Mouse (Mus musculus) erythroblast, adult 5-6 weeks (primary cell): ENCODE data around the gene Fbxw7. TPM values are rescaled to one million over a fixed set of nuclear protein-coding genes. Genes with fewer than 3 reads are reported as not detected.

Experiments used
- ATAC-seq: replicated peaks from 2 replicates; pipeline ENCODE4 v1.8.0; 2016; ENCODE audit warnings: moderate number of reproducible peaks, mild to moderate bottlenecking, moderate TSS enrichment, inconsistent platforms; ENCODE audit not compliant: poor library complexity, low FRiP score, severe bottlenecking
- total RNA-seq, 2 experiments: library from RNA; stranded (forward) in 1 of 2; stranded (reverse) in 1 of 2; fragments of 150-400 nt in 1 of 2; fragments of 200-764, 138-1000 nt in 1 of 2; gene quantifications; 2 replicates each; pipeline versions ENCODE4 v1.2.3 to v1.2.4; 2015 to 2017; ENCODE audit warnings: low replicate concordance in 2 of 2

Gene Fbxw7
- 0.77 and 4.8 TPM in 2 replicates for total RNA-seq (2015; ENCODE audit: low replicate concordance)
- 7.5 and 8.4 TPM in 2 replicates for total RNA-seq (2017; ENCODE audit: low replicate concordance)

DNA sequence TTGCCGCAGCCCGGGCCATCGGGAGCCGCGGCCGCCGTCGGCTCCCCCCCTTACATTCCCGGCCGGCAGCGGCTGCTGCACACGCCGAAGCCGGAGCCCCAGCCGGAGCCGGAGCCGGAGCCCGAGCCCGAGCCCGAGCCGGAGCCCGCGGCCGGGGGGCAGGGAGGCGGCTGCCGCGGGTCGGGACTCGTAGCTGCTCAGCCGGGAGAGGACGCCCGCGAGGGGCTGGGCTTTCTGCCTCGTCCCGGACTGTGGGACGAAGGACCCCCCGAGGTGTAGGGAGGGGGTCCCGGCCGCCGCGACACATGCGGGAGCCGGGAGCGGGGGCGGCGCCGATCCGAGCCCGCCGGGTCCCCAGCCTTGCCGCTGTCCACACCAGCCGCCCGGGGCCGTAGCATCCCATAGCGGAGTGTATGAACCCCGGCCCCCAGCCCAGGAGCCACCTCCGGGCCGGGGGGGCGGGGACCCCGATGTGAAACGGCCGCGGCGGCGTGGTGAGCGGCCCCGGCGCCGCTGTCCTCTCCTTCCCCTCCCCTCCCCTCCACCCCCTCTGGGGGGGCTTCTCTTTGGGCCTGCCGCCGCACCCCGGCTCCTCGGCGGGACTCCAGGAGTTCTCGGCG is at the start of gene Fbxw7:
Gene Fbxw7, plus strand, starts transcription at position 507 of the 620 bp plus-strand sequence.
- ATAC-seq = no peak

DNA sequence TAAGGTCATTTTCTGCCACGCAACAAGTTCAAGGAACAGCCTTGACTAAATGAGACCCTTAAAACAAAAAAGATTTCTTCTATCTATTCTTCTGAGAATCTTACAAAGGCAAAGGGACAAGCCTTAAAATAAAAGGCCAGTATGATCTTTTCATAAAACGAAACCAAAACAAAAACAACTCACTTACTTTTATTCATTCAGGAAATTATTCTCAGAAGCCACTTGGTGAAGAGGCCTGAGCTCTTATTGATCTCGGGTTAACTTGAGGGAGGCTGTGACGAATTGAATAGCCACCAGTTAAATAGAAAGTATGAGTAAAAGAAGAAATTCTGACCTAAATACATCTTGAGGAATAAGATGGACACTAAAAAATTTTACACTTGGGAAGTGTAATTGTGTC is 46.1 kb upstream of the Fbxw7 start:
- ATAC-seq = no peak

DNA sequence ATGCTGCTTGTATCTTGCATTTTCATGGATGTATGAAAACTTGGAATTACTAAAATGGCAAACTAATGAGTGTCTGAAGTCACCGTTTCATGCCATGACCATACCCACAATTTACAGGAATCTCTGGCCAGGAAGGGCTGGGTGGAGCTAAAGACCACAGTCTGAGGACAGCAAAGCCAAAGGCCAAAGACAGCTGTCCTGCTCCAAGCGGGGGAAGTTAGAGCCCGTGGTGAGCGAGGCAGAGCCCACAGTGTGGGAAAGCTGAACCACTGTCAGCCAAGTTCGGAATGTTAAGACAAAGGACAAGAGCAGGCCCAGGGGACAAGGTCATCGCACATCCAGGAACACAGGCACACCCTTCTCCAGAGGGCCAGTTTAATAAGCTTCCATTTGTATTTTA is 45.7 kb upstream of the Fbxw7 start:
- ATAC-seq = no peak

DNA sequence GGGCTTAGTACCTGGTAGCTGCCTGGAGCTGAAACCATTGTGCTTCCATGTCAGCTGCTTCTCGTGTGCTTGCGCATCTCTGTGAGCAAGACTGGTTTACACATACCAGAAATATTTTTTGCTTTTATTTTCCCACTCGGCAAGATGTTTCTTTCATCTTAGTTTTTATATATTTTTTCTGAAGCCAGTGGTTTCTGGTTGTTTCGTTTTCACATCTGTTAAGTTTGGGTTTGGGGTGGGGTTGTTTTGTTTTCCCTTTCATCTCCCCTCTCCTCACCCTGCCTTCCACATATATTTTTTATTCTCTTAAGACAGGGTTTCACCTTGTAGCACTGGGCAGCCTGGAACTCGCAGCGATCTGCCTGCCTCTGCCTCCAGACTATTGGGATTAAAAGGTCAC is 44.5 kb upstream of the Fbxw7 start:
- no peak for ATAC-seq

DNA sequence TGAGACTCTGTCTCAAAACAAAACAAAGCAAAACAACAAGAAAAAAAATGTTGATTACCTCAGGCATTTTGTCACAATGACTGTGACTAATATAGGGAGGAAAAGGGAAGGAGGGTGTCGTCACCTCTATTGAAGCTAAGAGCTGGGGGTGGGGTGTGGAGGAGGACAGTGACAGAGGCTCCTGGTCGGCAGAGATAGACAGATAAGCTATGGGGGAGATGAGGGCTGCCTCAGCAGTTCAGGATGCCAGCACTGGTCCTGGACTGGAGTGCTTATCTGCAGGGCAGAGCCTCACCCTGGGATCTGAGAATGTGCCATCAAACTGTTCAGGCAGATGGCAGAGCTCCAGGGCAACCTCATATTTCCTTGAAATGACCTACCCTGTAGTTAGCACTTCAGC is 43.1 kb upstream of the Fbxw7 start:
- peak; percentile 96 for ATAC-seq

DNA sequence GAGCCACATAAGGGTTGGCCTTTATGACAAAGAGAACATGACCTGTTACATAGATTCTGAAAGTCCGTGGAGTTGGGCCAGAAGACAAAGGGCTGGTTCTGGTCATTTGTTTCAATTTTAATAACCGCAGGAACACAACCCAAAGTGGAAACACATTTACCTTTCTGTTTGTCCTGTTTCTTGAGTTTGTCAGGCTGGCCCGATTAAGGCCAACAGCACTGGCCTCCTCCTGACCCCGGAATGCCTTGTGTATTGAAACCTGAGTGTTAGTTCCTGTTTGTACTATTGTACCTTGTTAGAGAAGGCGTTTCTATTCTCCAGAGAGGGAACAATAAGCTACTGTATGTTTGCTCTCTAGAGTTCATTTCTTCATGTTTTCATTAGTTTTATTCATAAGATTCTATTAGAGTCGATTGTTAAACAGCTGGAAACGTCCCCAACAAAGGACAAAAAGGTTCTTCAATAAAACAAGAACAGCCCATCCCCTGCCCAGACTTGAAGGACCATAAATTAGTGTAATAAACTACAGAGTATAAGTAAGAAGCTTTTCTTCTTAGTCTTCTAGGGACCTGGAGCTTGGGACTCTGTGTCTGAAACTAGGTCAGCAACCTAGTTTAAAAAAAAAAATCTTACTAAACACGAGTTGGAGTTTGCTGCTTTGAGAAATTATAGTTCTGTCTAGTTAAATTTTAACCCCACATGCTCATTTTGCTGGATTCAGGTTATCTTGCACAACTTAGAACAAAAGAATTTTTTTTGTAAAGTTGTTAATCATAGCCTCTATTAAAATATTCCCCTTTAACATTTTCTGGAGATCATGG is 40.6 kb upstream of the Fbxw7 start:
- ATAC-seq = no peak

DNA sequence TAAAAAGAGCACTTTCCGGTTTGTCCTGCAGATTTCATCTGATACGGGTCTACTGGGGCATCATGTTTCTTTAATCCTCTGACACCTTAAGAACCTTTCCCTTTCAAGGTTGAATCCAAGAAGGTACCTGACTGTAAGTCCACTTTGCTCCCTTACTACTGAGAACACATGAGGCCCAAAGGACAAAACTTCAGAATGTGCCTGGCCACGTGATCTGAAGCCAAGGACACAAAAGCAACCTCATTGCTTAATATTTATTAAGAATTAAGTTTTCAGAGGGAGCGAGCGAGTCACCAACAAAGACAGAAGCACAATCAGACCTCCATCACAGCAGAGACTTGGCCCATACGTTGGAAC is 40.0 kb upstream of the Fbxw7 start:
- ATAC-seq = no peak

DNA sequence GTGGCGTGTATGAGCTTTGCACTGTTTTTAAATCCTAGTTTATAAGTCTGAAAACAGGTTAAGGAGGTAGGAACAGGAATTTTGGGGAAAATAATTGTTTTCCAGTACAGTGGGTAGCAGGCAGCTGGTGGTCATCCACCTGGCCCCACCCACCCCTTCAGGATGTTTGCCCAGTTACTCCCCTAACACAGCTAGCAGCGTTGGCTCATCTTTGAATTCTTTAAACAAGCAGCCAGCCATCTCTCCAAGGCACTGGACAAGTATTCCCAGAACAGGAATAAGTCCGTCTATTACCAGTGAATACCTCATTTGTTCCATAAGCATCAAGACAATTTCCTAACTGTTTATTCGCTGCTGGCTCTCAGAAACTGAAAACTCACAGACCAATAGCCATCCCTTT is 39.5 kb upstream of the Fbxw7 start:
- no peak for ATAC-seq

DNA sequence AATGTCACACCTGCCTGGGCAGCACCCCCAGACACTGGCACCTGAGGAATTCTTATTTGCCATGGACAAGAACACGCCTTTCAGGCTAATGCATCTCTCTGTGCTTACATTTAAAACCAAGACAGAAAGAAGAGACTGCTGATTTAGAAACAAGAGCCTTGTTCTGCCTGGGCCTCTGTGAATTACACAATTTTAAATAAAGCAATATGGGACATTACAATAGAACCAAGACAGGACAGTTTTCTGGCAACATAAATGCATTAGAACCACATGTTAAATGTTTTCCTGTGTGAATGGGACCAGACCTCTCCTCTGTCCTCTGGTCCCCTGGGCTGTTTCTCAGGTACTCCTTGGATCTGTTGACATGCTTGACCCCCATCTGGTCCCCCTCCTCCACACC is 39.0 kb upstream of the Fbxw7 start:
- no peak for ATAC-seq

DNA sequence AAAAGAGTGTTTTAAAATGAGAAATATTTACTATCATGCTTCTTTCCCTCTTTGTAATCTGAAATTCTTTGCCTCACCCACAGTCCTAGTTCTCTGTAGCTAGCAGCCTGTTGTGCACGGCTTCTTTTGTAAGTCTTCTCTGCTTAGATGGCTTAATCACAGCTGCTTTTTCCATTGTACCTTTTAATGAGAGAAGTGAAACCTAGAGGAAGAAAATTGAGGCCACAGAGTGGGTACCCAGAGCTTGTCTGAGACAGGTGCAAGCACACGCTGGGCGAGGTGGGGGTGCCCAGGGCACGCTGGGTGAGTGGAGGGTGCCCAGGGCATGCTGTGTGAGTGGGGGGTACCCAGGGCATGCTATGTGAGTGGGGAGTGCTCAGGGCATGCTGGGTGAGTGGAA is 27.2 kb upstream of the Fbxw7 start:
- ATAC-seq = no peak

DNA sequence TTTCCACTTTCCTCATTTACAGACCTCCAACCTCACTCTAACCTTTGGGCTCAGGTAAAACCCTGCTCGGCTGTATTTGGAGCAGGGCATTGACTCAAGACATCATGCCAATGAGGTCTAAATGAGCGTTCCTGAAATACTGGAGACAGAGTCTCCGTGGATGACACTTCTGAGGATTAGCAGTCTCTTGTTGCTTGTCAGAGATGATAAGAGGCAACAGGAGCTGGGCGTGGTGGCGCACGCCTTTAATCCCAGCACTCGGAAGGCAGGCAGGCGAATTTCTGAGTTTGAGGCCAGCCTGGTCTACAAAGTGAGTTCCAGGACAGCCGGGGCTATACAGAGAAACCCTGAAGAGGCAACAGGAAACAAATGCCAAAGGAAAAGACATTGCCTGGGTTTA is 11.0 kb upstream of the Fbxw7 start:
- ATAC-seq = no peak

DNA sequence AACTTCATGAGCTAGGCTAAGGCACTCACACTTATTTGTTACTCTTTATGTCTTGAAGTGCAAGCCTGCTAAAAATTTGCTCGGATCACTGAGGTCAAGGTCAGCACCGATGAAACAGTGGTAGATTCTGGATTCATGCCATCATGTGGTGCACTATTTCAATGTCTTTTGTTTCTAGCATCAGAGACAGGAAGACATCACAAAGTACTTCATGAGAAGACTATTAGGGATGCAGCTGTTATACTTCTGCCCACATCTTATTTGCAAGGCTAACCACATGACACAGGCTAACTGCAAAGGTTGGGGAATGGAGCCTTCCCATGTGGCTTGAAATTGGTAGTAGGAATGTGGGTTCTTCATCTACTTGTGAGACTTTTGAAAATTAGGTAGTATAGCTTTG is 8.9 kb upstream of the Fbxw7 start:
- ATAC-seq = no peak

DNA sequence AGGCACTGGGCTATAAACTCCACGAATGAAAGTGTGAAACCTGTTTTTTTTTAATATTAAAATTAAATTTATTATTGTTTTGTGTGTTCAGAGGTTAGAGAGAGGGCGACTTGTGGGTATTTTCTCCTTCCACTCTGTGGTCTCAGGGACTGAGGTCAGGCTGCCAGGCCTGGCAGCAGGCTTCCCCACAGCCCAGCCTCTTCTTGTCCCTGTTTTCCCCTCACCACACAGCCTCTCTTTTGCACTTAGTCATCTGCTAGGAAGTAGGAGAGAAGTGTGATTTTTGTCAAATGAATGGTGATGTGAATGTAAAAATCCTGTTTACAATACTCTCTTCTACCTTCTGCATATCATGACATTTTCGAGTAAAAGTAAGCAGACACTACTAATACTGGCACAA is 7.2 kb upstream of the Fbxw7 start:
- no peak for ATAC-seq

DNA sequence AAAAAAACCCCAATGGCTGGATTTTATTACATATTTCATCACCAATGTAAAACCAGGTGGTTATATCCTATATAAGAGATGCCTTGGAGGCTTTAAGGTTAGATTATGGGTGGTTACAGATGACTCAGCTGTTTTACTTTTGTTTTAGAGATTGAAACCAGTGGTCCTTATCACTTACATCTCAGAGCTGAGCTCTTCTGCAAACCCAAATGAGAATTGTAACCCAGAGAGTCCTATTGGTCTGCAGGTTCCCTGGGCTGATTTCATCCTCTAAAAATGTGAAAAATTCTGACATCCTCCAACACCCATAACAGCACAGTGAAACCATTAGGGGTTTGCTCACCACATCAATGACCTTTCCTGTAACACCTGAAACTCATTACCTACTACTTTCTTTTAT is 6.2 kb upstream of the Fbxw7 start:
- ATAC-seq = no peak

DNA sequence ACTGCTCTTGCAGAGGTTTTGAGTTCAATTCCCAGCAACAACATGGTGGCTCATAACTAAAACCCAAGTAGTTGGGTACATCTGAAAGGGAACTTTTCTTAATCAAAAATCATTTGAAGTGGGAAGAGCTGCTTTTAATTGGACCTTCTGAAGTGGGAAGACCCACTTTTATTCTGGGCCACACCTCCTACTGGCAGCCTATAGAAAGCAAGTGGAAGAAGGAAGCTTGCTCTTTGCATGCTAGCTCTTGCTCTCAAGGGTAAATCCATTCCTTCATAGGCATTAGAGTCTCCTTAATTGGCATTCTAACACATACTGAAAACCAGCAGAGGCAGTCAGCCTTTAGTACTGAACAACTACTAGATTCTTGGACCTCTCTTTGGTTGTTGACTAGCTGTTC is 4.3 kb upstream of the Fbxw7 start:
- ATAC-seq = no peak

DNA sequence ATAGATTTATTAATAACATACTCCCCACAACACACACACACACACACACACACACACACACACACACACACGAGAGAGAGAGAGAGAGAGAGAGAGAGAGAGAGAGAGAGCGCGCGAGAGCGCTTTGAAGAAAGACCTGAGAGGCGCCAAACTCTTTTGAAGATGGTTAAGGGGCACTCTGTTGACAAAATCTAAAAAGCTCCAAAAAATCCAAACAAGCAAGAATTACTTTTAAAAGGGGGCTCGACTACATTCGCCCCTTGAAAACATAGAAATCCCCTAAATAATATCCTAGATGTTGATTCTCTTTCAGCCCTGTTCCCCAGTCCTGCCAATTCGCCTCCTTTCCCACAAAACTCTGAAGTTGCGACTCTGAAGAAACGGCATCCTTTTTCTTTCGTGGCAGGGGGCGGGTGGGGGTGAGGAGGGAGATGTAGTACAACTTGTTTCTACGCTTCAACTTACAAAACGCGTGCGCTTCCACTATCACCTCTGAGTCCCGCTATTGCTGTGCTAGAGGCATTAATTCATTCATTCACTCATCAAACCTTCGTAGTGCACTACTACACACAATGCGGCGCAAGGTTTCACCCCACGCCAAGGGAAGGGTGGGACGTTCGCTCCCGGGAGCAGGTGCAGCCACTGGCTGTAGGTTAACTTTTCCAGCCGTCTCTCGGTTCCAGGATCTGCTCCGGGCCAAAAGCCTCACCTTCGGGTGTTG is 1.5 kb upstream of the Fbxw7 start:
- peak; percentile 56 for ATAC-seq

DNA sequence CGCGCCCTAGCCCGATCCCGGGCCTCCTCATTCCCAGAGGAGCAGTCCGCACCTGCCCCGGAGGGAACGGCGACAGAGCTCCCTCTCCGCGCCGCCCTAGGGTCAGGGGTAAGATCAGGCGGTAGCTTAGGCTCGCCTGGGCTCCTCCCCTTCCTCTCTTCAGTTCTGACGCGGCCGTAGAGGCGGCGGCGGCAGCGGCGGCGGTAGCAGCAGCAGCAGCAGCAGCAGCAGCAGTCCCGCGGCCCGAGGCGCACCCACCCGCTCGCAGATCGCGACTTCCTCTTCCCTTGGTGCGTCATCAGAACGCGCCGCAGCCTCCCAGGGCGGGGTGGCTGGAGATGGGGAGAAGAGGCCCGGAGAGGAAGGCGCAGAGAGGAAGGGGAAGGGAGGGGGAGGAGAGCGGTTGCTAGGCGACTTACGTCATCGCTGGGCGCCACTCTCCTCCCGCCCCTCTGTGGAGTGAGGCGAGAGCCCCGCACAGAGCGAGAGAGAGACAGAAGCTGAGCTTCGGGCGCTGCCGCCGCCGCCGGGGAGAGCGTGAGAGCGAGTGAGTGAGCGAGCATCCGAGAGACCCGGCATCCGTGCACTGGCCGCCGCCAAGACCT is 809 bp upstream of the Fbxw7 start:
- peak; percentile 91 for ATAC-seq

DNA sequence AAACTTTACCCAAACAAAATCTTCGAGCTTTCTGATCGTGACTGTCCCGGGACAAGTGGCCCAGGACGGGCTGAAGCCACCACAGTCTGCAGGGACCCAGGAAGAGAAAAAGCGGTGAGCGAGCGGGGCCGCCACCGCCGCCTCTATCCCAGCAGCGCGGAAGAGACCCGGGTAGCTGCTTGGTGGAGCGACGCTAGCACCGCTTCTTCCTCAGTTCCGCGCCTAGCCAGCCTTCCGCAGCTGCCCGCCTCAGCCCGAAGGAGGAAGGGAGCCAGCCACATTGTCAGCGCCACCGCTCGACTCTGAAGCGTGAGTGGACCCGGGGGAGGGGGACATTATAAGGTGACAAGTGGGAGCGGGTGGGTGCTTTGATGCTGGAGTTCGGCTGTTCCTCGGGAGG is 393 bp downstream of the Fbxw7 start:
- peak; percentile 49 for ATAC-seq

DNA sequence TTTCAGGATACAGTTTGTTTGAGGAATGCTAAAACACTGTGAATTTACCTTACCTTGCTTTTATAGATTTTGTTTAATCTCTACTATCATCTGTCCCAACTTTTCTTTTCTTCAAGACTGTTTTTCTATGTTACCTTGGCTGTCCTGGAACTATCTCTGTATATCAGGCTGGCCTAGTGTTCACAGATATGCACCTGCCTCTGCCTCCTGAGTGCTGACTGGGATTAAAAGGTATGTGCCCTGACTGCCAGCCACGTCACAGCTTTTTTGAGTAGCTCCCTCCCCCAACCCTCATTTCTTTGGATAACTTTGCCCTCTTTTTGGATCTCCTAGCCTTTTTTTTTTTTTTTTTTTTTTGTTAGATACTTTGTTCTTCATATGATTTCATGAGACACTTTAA is 1.9 kb downstream of the Fbxw7 start:
- no peak for ATAC-seq

DNA sequence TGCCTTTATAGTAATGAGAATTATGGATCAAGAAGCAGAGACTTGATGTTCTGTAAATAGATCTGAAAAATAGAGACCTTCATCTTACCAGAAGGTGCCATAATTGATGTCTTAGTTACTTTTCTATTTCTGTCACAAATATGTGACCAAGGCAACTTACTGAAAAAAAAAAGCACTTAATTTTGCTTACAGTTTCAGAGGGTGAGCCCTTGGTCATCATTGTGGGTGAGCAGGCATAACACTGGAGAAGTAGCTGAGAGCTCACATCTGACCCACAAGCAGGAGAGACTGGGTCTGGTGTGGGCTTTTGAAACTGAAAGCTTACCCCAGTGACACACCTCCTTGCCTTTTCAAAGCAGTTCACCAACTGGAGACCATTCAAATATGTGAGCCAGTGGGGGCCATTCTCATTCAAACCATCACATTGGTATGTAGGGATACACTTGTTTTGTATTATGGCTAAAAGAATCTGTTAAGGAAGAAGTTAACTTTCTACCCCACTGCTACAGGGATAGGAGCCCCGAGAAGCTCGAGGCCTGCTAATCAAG is 5.7 kb downstream of the Fbxw7 start:
- no peak for ATAC-seq
